Mouse (Mus musculus) thymus, postnatal 0 days (tissue): ENCODE measurements around the gene Trpc1. TPM values are rescaled to one million over a fixed set of nuclear protein-coding genes. Genes with fewer than 3 reads are reported as not detected.

Experiments used
- polyA plus RNA-seq: library from polyadenylated mRNA; unstranded; fragments of >200 nt; fragmentation: Nextera tagmentation; extraction: Ambion mirVana; gene quantifications from 2 replicates; pipeline ENCODE4 v1.2.1, GENCODE M21; 2015

Trpc1 gene
- polyA plus RNA-seq, 1 experiment from 2014 or later = 1.1 TPM

Other genes with a start within 250 kb of the Trpc1 start
- 161 and 164 TPM in 2 replicates for gene U2surp, start 238.4 kb downstream of the Trpc1 start, polyA plus RNA-seq
- 0.03 and 0.04 TPM in 2 replicates for gene Paqr9, start 190.7 kb downstream of the Trpc1 start, polyA plus RNA-seq
- gene Pcolce2, start 112.8 kb downstream of the Trpc1 start, polyA plus RNA-seq = 3.3 and 4.9 TPM in 2 replicates
- 12.6 and 12.9 TPM in 2 replicates for gene Pls1, start 94.9 kb upstream of the Trpc1 start, polyA plus RNA-seq
- gene Atr, start 107.2 kb upstream of the Trpc1 start, polyA plus RNA-seq = 8.6 and 11.6 TPM in 2 replicates
- 34.1 and 42.1 TPM in 2 replicates for gene Xrn1, start 204.4 kb upstream of the Trpc1 start, polyA plus RNA-seq